Mouse (Mus musculus) brain, adult 10 weeks (tissue): ENCODE data around the gene Rer1. TPM values are rescaled to one million over a fixed set of nuclear protein-coding genes. Genes with fewer than 3 reads are reported as not detected.

Experiments
- polyA plus RNA-seq: library from polyadenylated mRNA; stranded (reverse); fragments of 350-450 nt; fragmentation: Illumina TruSeq; extraction: RNeasy Lipid Tissue Mini Kit (QIAGEN cat#74804); gene quantifications from one replicate; pipeline ENCODE4 v1.2.3, GENCODE M21; 2015; ENCODE audit warnings: low read depth, low replicate concordance

Rer1 gene
- 117 TPM for polyA plus RNA-seq

DNA sequence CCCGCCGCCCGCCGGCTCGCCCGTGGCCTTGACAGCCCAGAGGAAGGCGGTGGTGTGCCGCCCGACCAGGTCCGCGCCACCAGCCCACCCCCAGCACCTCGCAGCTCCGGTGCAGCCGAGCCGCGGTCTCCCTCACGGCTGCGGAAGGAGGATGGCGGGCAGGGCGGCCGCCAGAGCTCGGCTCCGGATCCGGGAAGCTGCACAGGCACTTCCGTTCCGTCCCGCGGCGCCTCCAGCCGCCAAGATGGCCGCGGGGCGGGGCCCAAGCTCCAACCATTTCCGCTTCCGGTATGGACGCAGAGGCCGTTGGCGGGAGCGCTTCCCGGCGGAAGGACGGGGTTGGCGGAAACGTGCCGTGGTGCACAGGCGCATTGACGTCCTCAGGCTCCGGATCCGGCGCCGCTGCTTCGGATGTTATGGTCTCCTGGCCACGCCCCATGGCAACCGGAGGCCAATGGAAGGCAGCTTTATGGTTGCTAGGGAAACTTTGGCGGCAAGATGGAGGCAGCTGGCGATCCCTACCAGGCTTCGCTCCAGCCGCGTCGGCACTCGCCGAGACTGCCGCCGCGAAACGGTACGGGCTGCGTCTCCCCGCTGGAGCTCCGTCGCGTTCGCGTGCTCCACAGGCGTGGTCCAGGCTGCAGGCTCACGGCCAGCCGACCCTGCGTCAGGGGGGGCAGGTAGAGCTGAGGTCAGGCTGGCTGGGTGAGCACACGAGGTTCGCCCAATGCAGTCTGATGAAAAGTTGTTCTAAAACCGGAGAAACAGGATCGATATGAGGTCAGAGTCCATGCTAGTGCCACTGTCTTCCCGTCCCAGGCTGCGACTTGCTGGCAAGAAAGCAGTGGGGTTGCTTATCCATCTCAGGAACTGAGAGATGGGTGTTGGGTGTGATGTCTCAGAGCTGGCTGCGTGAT lies at the start of gene Rer1, which contains the start of gene Morn1:
Rer1 (minus strand) TSS at position 275 of the 917 bp plus-strand sequence.
Morn1 (plus strand) TSS at position 470 of the 917 bp plus-strand sequence.

GRCm38 (mm10) chr4:155066834-155067522 lies 19.2 kb downstream of the Rer1 start, which contains the start of gene Pex10:
Gene Pex10, plus strand, starts transcription at chr4:155067016.

GRCm38 (mm10) chr4:155056724-155057123 lies 29.5 kb downstream of the Rer1 start, which contains the start of gene Plch2:
Gene Plch2, minus strand, starts transcription at chr4:155056784.

Other genes starting within 250 kb of the Rer1 start
- gene Ttc34, start 248.9 kb downstream of the Rer1 start, polyA plus RNA-seq = 1.9 TPM
- 1.0 TPM for gene Mmel1, start 216.8 kb downstream of the Rer1 start, polyA plus RNA-seq
- 187 TPM for gene Fam213b, start 187.2 kb downstream of the Rer1 start, polyA plus RNA-seq
- 2.1 TPM for gene Tnfrsf14, start 157.8 kb downstream of the Rer1 start, polyA plus RNA-seq
- 18.1 TPM for gene Hes5, start 125.5 kb downstream of the Rer1 start, polyA plus RNA-seq
- gene Pank4, start 122.3 kb downstream of the Rer1 start, polyA plus RNA-seq = 40.8 TPM
- gene Plch2, start 29.6 kb downstream of the Rer1 start, polyA plus RNA-seq = 45.2 TPM
- gene Pex10, start 19.4 kb downstream of the Rer1 start, polyA plus RNA-seq = 14.3 TPM
- 8.5 TPM for gene Morn1, start 195 bp upstream of the Rer1 start, polyA plus RNA-seq
- 55.0 TPM for gene Ski, start 136.2 kb upstream of the Rer1 start, polyA plus RNA-seq
- 32.4 TPM for gene Faap20, start 163.4 kb upstream of the Rer1 start, polyA plus RNA-seq